Mouse (Mus musculus) hematopoietic stem cell, adult 5-6 weeks (primary cell): ENCODE data around the gene Cenpl. TPM values are rescaled to one million over a fixed set of nuclear protein-coding genes. Genes with fewer than 3 reads are reported as not detected.
"Not testable (repeated sequence)": the region's sequence is repeated elsewhere in the genome, so short reads cannot be mapped to it uniquely, and the experiment has no call there.

Source experiments
- ATAC-seq, 2 experiments: fragments of 125-278 bp in 1 of 2; replicated peaks in 1 of 2; 2 replicates each; pipeline ENCODE4 v1.8.0; 2016 to 2017; ENCODE audit warnings: inconsistent platforms in 2 of 2, mild to moderate bottlenecking in 2 of 2, moderate number of reproducible peaks in 2 of 2, low read depth in 1 of 2, moderate TSS enrichment in 1 of 2; ENCODE audit not compliant: low FRiP score in 2 of 2, poor library complexity in 2 of 2, severe bottlenecking in 2 of 2, insufficient read depth in 1 of 2, low TSS enrichment in 1 of 2
- total RNA-seq: library from RNA; stranded (forward); fragments of 172-1452, 232-1000 nt; gene quantifications from 2 replicates; pipeline ENCODE4 v1.2.3, GENCODE M21; 2017

The Cenpl gene
- total RNA-seq: 6.2 and 7.2 TPM in 2 replicates

DNA sequence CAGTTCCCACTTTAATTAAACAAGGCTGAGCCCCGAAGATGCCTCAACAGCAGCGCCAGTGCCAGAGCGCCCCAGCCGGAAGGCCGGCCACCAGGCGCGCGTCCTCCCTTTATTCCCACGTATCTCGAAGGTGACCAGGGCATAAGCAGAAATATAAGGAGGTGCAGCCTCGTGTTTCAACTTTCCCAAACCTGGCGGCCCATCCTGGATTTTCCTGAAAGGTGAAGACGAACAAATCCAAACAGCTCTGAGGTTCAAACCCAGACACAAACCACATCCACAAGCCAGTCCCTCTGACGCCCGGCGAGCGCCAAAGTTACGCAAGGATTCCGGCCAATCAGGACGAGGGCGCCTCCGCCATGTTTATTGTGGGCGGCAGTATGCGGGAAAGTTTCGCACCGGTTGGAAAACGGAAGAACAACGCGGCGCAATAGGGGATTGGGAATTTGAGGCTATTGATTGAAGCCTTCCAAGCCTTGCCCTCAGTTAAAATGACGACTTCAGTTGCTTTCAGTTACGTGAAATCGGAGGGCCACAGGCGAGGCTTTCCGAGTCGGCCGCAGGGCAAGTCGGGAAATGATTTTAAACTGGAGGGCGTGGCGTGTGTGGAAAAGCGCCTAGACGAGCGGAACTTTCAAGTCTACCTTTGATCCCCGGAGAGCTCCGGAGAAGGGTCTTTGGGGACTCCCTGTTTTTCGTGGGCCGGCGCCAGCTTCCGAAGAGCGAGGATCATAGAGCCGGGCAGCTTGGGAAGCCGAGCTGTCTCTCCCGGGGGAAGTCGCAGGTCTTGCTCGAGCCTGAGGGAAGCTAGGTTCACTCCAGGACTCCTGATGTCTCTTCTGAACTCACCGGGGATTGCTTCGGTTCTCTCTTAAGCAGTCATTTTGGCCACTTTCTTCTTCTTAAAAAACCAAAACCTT lies at the start of gene Cenpl, which contains the start of gene Dars2:
Gene Cenpl, plus strand, starts transcription at position 362 of the 920 bp plus-strand sequence.
Gene Dars2, minus strand, starts transcription at position 307 of the 920 bp plus-strand sequence.
- peak; percentile 96 for ATAC-seq

DNA sequence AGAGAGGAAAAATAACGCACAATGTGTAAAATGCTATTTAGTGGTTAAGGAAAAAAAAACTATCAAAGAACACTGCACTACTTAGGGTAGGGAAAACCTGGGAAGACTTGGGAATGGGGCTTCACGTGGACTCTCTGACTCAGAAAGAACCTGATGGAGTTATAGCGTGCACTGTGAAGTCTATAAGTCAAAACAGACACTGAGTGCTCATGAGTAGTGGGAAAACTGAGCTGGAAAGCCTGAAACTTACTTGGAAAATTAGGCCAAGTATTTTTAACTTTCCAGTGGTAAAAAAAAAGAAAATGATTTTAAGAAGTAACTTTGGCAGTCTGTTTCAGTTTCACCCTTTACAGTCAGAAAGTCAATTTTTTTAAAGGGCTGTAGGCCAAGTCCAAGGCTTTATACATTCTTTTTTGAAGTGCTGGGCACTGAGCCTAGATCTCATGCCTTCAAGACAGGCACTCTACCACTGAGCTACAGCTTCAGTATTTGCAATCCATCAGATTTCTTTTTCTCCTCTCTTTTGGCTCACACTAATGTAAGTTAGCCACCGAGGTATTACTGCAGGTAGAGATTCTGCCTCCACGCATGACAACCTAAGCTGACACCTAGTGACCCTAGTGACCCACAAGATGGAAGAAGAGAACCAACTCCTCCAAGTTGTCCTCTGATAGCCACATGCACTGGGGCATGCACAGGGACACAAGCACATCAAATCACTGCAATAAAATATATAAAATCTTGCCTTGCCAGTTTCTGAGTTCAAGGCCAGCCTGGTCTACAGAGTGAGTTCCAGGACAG lies 44.9 kb upstream of the Cenpl start:
- ATAC-seq: no peak

DNA sequence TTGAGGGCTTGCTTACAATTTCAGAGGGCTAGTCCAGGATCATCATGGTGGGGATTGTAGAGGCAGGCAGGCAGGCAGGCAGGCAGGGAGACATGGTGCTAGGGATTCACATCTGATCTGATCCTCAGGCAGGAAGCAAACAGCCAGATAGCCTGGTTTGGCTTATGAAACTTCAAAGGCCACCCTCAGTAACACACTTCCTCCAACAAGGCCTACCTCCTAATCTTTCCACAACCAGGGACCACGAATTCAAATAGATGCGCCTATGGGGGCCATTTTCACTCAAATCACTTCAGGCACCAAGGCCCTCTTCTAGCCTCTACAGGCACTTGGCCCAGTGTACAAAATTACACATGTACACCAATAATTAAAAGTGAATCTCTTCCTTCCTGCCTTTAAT lies 43.3 kb upstream of the Cenpl start:
- 0 out of 4 replicates have a peak, but pooled peaks of 1 of the 2 experiments have one; percentile 17 for ATAC-seq

DNA sequence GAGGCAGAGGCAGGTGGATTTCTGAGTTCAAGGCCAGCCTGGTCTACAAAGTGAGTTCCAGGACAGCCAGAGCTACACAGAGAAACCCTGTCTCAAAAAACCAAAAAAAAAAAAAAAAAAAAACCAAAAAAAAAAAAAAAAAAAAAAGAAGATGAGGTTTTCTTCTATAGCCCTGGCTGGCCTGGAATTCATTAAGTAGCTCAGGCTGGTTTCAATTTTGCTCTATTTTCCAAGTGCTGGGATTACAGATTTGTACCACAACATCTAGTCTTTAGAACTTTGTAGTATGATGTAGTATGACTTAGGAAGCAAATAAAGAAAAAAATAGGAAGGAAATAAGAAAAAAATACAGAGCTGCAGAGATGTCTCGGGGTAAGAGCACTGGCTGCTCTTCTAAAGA lies 42.1 kb upstream of the Cenpl start:
- not testable (repeated sequence) for ATAC-seq

DNA sequence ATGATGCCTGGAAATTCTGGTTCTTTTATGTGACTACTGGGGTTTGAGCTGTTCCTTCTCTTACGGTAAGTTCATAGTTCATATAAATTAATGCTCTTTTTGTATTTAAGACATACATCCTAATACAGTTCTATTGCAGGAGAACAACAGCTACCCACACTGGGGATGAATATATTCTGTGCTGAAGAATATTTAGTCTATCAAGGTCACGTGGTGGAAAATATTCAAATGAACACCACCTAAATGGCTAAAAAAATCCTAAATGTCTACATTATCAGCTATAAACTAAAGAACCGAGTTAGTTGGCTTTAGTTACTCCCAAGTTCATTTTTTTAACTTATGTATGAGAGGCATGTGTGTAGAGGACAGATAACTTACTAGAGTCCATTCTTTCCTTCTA lies 40.5 kb upstream of the Cenpl start:
- no peak for ATAC-seq

DNA sequence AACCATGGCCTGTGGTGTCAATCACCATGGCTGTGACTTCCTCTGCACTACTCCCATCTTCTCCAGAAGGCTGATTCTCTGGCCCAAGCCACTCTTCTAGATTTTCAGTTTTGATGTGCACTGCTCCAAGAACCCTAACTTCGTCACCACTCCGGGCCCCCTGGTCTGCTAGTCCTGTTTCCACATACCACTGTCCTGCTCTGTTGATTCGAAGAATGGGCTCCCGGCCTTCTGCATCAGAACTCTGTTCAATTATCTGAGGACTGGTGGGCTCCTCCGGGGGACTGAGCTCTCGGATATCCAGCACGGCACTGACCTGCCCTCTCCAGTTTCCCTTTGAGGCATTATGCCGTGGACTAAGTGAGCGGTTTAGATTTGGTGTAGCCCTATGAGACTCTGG lies 38.6 kb upstream of the Cenpl start:
- no peak for ATAC-seq

DNA sequence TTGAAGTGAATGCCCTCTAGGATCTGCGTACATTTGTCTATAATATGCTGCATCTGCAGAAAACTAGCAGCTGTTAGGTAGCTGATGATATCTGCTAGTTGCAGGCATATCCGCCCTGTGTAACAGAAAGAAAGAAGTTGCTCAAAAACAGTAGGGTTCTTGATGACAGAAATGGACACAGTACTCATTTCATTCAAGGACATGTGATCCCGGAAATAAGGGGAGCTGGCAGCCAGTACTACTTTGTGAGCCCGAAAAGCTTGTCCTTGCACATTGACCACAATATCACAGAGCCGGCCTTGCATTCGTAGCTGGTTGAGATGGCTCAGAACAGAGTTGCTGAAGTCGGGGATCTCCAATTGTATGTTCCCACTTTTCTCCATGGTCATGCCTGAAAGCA lies 38.2 kb upstream of the Cenpl start:
- no peak for ATAC-seq

DNA sequence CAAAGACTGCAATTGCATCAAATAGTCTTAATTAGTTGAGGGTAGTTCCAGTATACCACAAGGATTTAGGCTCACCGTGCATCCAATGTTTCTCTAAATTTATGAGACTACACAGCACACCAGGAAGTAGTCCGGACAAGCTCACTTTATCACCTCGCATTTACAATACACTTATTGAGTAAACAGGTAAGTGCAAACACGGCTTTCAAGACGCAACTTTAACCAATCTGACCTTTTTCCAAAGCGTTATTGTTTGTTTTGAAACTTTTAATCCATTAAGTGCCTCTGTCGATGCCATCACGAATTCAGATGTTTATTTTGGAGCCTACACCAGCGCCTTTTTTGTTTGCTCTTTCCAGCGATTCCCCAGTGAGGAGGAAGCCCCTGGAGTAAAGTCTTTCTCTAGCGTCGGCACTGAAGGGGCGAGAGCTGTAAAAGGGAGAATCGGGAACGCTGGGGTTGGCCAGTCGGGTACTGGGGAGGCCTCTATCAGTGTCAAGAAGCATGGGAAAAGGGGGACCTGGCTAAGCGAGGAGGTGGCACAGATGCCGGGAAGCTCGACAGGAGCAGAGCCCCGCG lies 36.6 kb upstream of the Cenpl start:
- no peak for ATAC-seq

DNA sequence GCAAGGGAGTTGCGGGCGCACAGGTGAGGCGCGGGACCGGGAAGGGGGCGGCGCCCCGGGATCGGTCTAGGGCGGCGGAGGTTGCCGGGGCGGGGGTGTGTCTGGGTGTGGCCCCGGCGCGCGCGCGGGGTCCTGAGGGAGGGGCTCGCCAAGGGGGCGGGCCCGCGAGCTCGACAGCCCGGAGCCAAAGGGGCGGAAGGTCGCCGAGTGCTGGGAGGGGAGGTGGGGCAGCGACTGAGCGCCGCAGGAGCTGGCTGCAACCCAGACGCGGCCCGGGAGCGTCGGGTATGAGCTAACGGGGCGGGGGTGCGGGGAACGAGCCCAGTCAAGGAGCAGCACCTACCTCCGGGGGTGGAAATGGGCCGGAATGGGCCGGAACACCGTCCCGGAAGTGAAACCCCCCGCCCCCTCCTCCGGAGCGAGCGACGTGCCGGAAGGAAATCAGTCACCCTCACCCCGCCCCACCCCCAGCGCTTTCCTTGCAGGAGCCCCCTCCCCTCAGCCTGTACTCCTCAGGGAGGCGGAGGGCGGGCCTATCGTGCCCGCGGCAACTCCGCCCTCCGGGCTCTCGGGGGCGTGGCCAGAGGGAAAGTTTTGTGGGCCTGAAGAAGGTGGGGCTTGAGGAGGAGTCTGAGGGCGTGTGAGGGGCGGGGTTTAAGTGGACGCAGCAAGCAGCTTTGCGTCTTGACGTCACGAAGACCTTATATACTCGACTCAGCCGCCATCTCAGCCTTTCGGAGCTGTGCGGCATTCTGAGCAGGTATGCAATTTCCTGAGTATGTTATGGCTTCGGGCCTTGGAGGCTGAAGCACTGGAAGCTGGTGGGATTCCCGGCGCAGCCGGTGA lies 35.9 kb upstream of the Cenpl start, which contains the start of gene Zbtb37:
Gene Zbtb37, minus strand, starts transcription at position 415 of the 846 bp plus-strand sequence.
- peak; percentile 78 to 81 for ATAC-seq

DNA sequence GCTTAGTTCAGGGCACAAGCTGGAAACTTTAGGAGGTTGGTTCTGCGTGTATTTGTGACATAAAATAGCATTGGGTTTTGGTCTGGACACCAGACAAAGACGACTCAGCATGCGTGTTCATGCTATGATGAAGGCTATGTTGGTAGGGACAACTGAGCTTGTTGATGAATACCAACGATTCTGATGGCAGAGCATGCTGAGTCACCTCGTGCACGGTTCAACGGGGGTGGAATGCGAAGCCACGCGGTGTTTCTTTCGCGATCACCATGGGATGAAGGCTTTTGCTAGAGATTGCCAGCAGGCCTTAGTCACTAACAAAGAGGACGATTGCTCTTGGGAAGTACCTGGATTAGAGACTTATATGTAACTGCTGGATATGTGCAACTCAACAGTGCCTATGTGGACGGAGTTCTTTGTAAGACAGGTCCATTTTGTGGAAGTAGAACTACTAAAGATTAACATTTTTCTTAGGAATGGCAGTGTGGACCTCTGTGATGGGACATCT lies 35.2 kb upstream of the Cenpl start:
- peak in 1 of 2 experiments; percentile 37; a peak in 1 of 4 replicates for ATAC-seq

DNA sequence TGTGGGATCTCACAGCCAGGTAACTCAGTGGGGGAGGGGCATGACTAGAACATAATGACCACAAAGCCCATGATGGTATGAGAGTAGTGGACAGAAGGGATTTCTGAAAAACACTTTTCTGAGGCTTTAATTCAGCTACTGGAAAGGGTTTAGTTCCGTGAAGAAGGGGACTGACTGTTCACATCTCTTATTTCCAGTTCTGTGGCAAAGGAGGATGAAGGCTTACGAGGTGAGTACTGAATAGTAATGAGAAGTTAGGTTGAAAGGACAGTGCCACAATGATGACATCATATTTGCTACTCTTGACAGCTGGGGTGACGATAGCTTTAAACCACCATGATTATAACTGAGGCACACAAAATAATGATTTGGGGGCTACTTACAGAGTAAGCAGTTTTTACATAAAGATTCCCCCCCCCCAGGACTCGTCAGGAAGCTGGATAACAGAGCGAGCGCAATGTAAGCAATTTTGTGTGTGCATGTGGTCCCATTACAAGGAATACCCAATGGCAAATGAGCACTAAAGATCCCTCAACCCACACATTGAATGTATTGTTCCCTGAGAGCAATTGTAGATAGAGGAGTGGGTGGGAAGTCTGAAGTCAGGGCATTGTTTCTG lies 34.6 kb upstream of the Cenpl start:
- ATAC-seq: no peak

DNA sequence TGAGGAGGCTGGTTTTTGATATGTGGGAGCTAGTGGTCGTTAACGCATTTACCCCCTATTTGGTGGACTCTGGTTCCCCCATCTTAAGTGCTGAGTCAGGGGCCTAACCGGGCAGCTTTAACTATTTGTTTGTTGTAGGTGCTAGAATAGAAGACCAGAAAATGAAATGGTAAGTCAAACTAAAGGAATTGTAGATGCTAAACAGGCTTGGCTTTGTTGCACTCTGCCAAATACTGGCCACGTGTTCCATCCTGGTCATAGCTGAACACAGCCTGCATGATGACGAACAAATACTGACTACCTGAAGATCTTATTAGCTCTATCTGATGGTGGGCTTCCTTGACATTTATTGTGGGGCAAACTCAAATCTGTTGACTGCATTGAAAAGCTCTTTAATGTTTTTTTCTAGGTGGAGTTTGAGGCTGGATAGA lies 34.1 kb upstream of the Cenpl start:
- ATAC-seq: no peak

DNA sequence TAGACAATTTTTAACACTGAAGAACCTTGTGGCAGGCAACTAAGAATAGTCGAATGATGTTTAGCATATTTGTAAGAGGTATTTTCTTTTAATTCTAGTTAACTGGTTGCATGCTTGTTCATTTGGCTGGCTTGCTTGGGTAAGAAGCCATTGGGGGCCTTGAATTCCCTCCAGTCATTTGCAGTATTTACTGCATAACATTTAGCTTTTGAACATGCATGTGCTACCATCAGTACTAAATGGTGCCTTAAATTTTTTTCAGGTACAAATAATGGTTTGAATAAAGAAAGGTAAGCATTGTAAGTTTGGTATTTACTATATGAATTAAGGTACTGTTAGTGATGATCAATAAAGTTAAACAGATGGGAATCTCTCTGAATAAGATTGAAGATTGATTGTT lies 33.5 kb upstream of the Cenpl start:
- no peak for ATAC-seq

DNA sequence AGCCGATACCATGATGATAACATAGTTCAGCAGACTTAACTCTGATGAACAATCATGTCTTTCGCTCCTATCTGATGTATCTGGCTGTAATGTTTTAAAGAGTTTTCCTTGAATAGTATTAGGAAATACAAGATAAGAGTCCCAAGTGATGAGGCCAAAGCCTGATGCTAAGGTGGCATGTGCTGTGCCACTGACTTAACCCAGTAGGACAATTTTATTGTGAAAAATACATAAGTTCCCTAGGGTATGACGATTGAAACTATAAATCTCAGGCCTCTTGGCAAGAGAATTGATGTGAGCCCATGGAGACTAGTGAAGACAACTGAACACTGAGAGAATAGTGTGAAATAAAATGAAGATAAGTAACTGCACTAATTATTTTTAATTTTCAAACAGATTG lies 32.9 kb upstream of the Cenpl start:
- no peak for ATAC-seq

DNA sequence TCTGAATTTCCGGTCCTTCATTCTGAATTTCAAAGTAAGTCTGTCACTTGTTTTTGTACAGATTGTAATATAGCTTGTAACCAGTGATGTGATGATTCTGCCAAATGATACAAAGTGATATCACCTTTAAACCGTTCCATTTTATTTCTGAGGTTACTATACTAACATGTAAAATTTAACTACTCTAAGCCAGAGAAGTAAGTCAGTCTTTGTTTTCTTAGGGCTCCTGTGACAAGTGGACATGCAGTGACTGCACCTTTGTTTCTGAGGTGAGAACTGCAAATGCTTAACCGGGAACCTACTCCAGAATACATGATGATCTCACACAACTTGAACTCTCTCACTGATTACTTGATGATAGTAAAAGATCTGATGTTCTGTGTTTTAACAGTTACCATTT lies 32.5 kb upstream of the Cenpl start:
- no peak for ATAC-seq

DNA sequence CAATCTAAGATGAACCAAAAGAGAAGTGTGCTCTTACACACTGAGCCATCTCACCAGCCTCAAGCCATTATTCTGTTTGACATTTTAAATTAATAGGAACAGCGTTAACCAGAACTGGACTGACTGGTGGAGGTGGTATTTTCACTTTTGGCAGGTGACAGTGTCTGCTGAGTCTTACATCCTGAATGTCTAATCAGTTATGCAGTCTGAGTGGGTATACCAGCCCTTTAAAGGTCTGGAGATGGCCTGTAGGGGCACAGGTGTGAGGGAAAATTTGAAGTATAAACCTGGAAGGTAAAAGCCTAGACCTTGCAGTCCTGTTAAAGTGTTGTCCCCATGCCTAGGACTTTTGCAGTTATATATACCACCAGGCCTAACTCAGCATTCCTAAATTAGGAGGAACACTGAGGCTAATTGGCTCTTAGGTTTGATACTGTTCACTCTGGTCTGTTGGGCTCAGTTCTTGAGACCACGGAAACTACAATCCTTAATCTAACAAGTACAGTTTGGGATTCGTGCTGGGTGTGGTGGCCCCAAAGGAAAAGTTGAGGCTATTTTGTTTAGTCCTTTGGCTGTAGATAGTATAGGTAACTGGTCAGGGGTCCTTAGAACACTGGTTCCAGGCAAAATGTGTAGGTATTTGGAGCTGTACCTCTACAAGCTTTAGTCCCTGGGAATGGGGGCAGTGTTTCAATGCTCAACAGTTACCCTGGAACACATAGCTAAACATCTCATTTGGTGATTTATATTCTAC lies 31.4 kb upstream of the Cenpl start:
- no peak for ATAC-seq
